Mouse (Mus musculus) E14TG2a.4 (cell line): ENCODE results near the gene Vamp1.

ENCODE experiments used
- CTCF ChIP-seq: conservative IDR thresholded peaks from 2 replicates; pipeline ENCODE4 v1.5.1; 2014; ENCODE audit warnings: low read length
- NANOG ChIP-seq: IDR thresholded peaks from 2 replicates; pipeline ENCODE4 v1.6.1; 2014; ENCODE audit warnings: borderline replicate concordance, low read length, mixed read lengths
- POU5F1 ChIP-seq: IDR thresholded peaks from 2 replicates; pipeline ENCODE4 v1.6.1; 2014; ENCODE audit warnings: low read length, borderline replicate concordance

DNA sequence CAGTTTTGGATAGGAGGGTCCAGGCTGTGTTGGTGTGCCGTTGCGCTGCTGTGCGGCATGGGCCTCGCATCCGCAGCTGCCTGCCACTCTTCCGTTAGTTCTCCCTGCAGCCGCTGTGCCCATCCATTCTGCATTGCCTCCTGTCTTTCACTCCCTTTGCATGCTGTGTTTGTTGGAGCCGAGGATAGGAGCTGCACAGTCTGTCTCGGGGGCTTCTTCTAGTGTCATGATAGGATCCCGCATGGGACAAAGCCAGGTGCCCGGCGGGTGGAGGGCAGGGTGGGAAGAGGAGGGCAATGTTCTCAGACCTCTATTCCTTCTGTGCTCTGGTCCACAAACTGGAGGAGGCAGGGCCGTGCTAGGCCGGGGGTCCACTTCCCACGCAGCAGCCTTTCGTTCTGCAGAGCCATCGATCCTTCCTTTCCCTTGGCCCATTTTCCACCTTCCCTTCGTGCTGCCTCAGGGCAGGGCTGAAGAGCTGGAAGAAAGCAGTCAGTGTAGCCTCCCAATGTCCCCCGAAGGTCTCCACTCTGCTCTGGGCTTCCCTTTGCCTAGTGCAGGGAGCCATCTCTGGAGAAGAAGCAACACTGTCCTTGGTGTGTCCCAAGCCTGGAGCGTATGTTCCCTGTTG is 5.9 kb downstream of the Vamp1 start:
- TF ChIP-seq CTCF = no peak
- no peak for TF ChIP-seq NANOG
- no peak for TF ChIP-seq POU5F1
